Mouse (Mus musculus) small intestine, adult 2 months (tissue): Measurements from ENCODE around the gene Tlx2.

Experiments used
- CTCF ChIP-seq: fragments of 200-500 bp; IDR thresholded peaks from 2 replicates; pipeline ENCODE4 v1.5.1; 2012; ENCODE audit warnings: low read depth, mild to moderate bottlenecking, control low read depth, inconsistent platforms, low read length, moderate library complexity, mixed read lengths; ENCODE audit not compliant: insufficient replicate concordance, insufficient read length; ENCODE audit errors: extremely low read depth
- POLR2A ChIP-seq: fragments of 200-500 bp; IDR thresholded peaks from 2 replicates; pipeline ENCODE4 v1.6.1; 2012; ENCODE audit warnings: low read depth, mild to moderate bottlenecking, control low read depth, inconsistent platforms, low read length, moderate library complexity

DNA sequence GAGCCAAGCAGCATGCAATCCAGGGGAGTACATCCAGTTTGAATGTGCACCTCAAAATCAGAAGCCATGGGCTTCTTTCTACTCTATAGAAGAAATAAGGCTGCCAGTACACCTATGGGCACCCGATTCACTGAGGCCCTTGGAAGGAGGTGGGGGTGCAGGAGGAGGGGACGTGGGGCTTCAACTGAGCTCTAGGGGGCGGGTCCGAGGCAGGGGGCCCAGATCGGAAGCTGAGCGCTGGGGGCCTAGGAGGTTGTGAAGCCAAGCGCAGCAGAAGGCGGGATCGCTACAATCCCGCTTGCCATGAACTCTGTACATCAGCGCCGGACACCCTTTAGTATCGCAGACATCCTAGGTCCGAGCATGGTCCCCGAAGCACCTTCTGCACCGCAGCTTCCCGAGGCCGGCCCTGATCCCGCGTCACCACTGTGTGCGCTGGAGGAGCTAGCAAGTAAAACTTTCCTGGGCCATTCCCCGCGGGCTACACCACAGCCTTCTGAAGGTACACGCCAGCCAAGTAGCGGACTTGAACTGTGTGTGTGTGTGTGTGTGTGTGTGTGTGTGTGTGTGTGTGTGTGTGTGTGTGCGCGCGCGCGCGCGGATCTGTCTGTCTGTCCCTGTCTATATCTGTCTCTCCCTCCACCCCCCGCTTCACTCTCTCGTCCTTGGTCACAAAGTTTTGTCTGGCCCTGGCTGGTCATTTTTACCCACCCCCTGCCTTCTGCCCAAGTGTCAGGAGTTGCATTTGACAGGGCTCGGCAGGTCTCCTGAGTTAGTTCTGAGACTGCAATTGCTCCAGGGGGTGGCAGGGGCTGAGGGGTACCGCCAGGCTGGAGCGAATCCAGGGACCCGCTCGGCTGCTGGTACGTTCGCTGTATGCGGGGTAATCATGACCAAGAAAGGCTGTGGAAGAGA, 16.3 kb upstream of the Tlx2 start, which contains the start of gene Lbx2:
- no peak for TF ChIP-seq CTCF
- no peak for TF ChIP-seq POLR2A
